Mouse (Mus musculus) left cerebral cortex, postnatal 25 days (tissue): Measurements from ENCODE around the gene Wars. TPM values are rescaled to one million over a fixed set of nuclear protein-coding genes. Genes with fewer than 3 reads are reported as not detected.

ENCODE experiments used
- DNase-seq, 2 experiments: peaks; one replicate each; pipeline ENCODE4 v3.0.0; 2022; ENCODE audit warnings: low spot score in 2 of 2, mixed read lengths in 1 of 2
- intact Hi-C: fragments of 180-260 bp; cut with DNase I; formaldehyde crosslinking; loops from one replicate; pipeline ENCODE4 v1.15.1; 2025
- total RNA-seq, 2 experiments: library from RNA; stranded (reverse); gene quantifications; 2 replicates each; pipeline ENCODE4 v1.2.3; 2021

The Wars gene
- 10 to 100 TPM; 87.2 to 93.6 TPM for total RNA-seq

DNA sequence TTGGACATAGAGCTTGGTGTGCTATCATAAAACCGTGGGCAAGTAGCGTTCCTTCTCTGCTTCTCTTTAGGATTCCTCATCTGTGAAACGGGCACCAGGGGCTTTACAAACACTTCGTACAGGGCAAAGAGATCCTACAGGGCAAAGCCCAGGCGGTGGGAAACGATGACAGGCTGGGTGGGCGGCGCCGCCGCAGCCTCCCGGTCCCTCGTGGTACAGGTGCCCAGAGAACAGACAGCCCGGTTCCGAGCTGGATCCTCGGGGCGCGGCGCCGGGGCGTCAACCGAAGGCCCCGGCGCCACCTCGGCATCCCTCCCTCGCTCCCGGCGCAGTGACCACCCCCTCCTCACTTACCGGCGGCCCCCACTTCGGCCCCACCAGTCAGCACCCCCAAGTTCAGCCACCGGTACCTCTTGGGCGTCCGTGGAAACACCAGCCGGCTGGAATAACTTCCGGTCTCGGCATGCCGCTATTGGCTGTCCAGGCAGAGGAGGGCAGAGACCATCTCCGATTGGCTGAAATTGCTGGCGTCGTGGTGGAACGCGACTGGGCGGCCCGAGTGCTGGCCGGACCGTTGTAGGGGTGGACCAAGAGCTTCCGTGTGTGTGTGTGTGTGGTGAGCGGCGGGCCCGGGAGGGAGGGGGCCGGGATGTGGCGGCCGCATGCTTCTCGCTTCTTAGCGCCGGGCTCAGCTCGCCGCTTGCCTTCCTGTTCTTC lies at the start of gene Wars:
Gene Wars, minus strand, starts transcription at position 460 of the 717 bp plus-strand sequence.
- peak; percentile 94 to 98 for DNase-seq
- intact Hi-C loops: no loop called here

GRCm38 (mm10) chr12:108942203-108942923 lies 48.4 kb upstream of the Wars start:
- intact Hi-C loops: no loop called here
- peak in 1 of 2 experiments; percentile 65 for DNase-seq

GRCm38 (mm10) chr12:108941282-108941681 lies 47.3 kb upstream of the Wars start:
- intact Hi-C loops: no loop called here
- DNase-seq: no peak

- DNase-seq: no peak
- intact Hi-C loops: no loop called here
These were observed 46.3 kb upstream of the Wars start for GRCm38 (mm10) chr12:108940255-108940654.

DNA sequence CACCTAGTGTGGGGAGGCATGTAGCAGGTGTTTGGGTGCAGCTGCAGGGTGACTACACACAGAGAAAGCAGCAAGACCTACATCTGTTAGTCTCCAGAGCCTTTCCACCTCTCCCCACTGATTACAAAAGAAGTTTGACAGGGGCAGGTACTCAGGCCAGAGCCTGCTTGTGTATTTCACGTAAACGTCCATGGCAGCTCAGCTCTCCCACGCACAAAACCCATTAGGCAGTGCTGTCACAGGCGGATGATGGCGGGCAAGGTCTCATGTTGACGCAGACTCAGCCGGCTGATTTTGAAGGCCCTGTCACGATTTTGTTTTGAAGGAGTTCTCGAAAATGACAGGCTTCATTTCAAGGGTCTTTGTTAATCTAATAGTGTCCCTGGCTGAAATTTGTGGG lies 45.3 kb upstream of the Wars start:
- no peak for DNase-seq
- intact Hi-C loops: no loop called here

GRCm38 (mm10) chr12:108938844-108939243 lies 44.9 kb upstream of the Wars start:
- intact Hi-C loops: no loop called here
- DNase-seq: no peak

DNA sequence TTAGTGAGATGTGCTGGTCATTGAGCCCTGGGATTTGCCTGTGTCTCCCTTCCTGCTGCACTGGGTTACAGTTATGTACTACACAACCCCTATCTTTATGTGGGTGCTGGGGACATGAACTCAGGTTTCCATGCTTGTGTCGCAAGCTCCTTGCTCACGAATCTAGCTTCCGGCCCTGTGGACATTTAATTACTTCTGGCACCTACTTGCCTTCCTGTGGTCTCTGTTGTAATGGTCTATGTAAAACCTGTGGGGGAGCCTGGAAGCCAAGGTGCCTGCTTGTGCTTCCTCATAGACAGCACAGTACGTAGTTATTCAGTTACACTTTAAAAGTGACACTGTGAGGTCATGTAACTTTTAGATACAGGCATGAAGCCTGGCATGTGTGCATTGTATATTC lies 43.5 kb upstream of the Wars start:
- intact Hi-C loops: no loop called here
- DNase-seq: no peak

DNA sequence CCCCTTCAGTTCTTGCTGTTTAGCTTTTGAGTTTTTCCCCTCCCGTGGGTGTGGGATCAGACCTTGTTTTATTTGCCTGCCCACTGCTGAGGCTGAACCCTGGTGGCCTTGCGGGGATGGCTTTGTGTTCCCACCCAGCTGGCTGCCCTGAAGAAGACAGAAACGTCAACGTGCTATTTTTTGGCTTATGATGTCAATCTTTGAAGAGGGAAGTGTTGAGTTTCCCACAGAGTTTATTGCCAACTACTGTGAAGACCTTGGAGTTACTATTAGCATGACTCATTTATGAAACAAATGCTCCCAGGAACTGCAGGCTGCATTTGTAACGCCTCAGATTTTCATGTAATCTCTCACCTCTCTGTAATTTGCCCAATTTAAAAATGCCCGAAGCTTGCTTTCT lies 42.9 kb upstream of the Wars start:
- no peak for DNase-seq
- intact Hi-C loops: no loop called here

DNA sequence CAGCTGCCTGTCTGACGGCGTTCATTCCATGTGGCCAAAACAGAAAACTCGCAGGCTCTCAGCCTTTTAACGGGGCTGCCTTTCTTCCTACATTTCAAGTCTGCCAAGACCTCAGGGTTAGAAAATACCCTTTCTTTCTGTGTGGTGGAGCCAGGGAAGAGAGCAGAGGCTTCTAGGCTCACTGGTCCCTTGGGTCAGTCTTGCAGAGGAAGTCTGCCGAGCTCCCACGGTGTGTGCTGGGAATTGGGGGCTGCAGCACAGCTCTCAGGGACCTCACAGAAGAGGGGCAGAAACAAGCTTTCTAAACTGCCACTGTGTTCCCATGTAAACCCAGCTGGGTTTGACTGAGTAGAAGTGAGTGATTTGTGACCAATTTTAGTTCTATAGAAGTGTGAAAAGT lies 40.3 kb upstream of the Wars start:
- no peak for DNase-seq
- intact Hi-C loops: no loop called here

GRCm38 (mm10) chr12:108932113-108932512 lies 38.1 kb upstream of the Wars start:
- no peak for DNase-seq
- intact Hi-C loops: no loop called here

DNA sequence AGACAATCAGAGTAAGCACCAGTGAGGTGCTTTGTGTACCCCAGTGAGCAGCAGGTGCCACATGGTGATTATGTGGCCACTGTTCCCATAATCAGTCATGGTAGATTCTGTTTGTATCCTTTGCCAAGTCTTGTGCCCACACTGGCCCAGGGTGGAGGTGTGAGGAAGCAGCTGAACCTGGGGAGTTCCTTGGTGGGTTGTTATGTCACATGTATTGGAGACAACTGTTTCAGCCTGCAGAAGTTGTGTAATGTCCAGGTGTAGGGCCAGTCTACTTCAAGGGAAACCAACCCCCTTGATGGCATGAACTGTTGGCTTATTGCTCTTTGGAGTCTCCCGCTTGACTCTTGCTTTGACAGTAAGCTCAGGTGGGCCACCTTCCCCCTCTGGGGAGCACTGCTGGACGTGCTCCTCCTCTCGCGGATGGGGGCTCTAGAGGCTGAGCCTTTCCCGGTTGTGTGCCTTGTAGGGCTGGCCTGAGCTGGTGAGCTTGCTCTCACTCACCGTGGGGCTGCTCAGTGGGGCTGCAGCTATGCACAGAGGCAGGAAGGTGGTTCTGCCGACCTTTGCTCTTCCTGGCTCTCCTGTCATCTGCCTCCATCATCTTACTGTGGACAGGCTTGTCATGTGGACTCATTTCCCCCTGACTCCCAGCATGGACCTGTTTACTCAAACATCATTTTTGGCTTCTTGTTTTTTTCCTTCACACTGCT lies 37.5 kb upstream of the Wars start:
- DNase-seq: no peak
- intact Hi-C loops: no loop called here

DNA sequence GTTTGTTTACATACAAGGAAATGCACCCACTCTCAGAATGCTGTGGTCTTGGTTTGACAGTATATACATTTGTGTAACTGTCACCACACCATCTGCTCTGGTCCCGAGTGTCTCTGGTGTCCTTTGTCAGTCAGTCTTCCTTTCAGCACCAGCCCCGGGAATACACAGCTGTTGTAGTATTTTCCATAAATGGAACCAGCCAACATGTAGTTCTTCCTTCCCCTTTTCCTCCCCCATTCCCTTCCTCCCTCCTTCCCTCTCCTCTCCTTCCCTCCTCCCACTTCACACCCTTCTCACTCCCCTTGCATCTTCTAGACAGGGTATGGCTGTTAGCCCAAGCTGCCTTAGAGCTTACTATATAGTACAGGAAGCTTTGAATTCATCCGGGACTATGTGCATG lies 35.5 kb upstream of the Wars start:
- peak in 1 of 2 experiments; percentile 51 for DNase-seq
- intact Hi-C loops: no loop called here

GRCm38 (mm10) chr12:108928249-108928648 lies 34.3 kb upstream of the Wars start:
- no peak for DNase-seq
- intact Hi-C loops: no loop called here

- no peak for DNase-seq
- intact Hi-C loops: no loop called here
These were observed 32.7 kb upstream of the Wars start for GRCm38 (mm10) chr12:108926606-108927111.

DNA sequence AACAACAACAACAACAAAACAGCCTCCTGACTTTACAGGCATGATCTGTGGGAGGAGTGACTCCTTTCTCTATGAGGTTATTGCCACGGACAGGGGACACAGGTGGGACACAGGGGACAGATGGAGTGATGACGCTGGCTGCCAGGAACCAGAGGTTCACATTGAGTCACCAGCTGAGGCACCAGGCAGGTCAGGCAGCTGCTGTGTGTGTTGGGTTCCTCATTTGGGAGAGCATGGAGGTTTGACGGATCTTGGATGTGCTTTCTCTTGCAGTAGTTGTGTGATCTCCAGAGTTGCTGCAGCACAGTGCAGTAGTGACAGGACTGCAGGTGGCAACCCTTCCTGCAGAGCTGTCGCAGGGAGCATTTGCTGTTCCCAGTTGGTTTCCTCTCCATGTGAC lies 24.8 kb upstream of the Wars start:
- no peak for DNase-seq
- intact Hi-C loops: no loop called here

GRCm38 (mm10) chr12:108917509-108917908 lies 23.5 kb upstream of the Wars start:
- intact Hi-C loops: no loop called here
- DNase-seq: no peak

GRCm38 (mm10) chr12:108916447-108917042 lies 22.6 kb upstream of the Wars start:
- DNase-seq: no peak
- intact Hi-C loops: no loop called here

DNA sequence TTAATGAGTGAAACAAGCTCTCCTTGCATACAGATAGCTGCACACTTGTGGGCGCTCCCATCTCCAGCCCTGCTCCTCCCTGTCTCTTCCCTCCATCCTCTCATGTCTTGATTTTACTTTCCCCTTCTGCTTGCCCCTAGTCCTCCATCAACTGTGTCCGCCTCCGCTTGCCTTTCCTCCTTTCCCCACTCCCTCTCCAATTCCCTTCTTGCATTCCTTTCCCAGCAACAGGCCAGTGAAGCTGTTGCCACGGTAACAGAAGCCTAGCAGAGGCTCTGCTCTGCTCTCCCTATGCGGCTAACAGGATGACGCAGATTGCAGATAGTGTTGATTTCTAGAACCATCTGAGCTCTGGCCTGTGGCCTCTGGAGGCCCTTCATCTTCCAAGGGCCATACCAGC lies 21.9 kb upstream of the Wars start:
- peak; percentile 71 to 87 for DNase-seq
- intact Hi-C loops: no loop called here

GRCm38 (mm10) chr12:108914709-108915340 lies 20.9 kb upstream of the Wars start:
- no peak for DNase-seq
- intact Hi-C loops: no loop called here

DNA sequence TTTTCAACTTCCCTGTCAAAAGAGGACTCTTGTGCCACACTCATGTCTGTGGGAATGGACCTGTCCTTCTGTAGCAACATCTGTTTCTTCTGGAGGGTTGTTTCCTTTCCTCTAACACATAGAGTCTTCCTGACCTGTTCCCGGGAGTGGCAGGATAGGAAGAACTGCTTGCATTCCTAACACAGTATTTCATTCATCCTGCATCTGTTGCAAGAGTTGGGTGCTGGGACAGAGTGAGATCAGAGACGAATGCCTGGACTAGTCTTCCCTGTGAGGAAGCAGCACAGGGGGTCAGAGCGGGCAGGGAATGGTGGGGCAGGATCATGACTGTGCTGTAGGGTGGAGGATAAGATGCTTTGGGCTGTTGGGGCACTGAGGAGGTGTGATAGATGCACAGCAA lies 20.2 kb upstream of the Wars start:
- intact Hi-C loops: no loop called here
- DNase-seq: no peak
